8 mouse cellular contexts compared by ENCODE assay signal in the genomic region with DNA sequence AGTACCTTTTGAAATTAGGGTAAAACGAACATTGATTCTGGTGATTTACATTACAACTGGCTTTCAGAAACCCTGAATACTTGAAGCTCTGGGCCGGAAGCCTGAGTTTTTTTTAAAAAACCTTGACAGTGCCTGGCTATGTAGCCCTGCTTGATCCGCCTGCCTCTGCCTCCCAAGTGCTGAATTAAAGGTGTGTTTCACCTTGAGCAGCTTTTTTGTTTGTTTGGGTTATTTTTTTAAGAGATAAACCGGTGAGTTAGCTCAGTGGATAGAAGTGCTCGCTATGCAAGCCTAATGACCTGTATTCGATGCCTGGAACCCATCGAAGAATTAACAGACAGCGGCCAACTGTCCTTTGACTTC. TPM values are rescaled to one million over a fixed set of nuclear protein-coding genes. Genes with fewer than 3 reads are reported as not detected.
DNase-seq lines count a peak whose midpoint lies in the region; ATAC-seq and TF ChIP-seq lines count a peak whose summit lies in the region.

No protein-coding gene starts in this region.

- TF ChIP-seq EP300 in MEL (IDR thresholded peaks at IDR 0.05; ENCODE audit: low read depth in 1 of 2, low read length in 2 of 2): no peak

- H3K27ac ChIP-seq in heart, embryonic 14.5 days (replicated peaks in 1 of 2; ENCODE audit: control insufficient read depth in 1 of 2, insufficient read depth in 1 of 2, low read depth in 2 of 2, low read length in 2 of 2): peak overlapping the region in 1 of 2 experiments; percentile 63; a peak in 2 of 4 replicates
- H3K27ac ChIP-seq in MEL (ENCODE audit: control insufficient read depth, low read depth, low read length): peak overlapping the region; percentile 77
- H3K27ac ChIP-seq in hindbrain, embryonic 13.5 days: peak overlapping the region; percentile 100
- H3K27ac ChIP-seq in midbrain, embryonic 11.5 days (ENCODE audit: low read depth, low read length): no peak overlapping the region

- peak; percentile 4 to 81; a peak in 3 of 4 replicates for TF ChIP-seq POLR2A in MEL (IDR thresholded peaks at IDR 0.05; ENCODE audit: control insufficient read depth in 1 of 2, insufficient read depth in 1 of 2, low read depth in 1 of 2, low read length in 2 of 2, poor library complexity in 1 of 2)

- no peaks in the 10 kb centered on the region for H3K36me3 ChIP-seq in heart, embryonic 14.5 days (ENCODE audit: control insufficient read depth, insufficient read depth, low read length)
- H3K36me3 ChIP-seq in MEL (ENCODE audit: control insufficient read depth in 1 of 2, insufficient read depth in 2 of 2, low read length in 2 of 2): peaks cover 0 to 8% of the 10 kb centered on the region in 2 experiments; a peak in 2 of 4 replicates
- H3K36me3 ChIP-seq in hindbrain, embryonic 13.5 days: no peaks in the 10 kb centered on the region
- no peaks in the 10 kb centered on the region for H3K36me3 ChIP-seq in midbrain, embryonic 11.5 days (ENCODE audit: control insufficient read depth, insufficient read depth, low read length)

- 9% methylated on average over 8 of the region's 8 CpGs for WGBS in heart, embryonic 14.5 days
- WGBS in hindbrain, embryonic 13.5 days: 12% methylated on average over 8 of the region's 8 CpGs
- 15% methylated on average over 8 of the region's 8 CpGs for WGBS in midbrain, embryonic 11.5 days

- no peak for TF ChIP-seq CTCF in MEL (IDR thresholded peaks at IDR 0.05 in 2 of 3, conservative IDR thresholded peaks at IDR 0.05 in 1 of 3; ENCODE audit: control insufficient read depth in 1 of 3, insufficient read depth in 1 of 3, low read depth in 2 of 3, low read length in 3 of 3, poor library complexity in 1 of 3, severe bottlenecking in 1 of 3)

- no peaks in the 10 kb centered on the region for H3K27me3 ChIP-seq in heart, embryonic 14.5 days (ENCODE audit: control insufficient read depth, insufficient read depth, low read length)
- H3K27me3 ChIP-seq in MEL (ENCODE audit: control insufficient read depth in 1 of 2, insufficient read depth in 2 of 2, low read length in 2 of 2): no peaks in the 10 kb centered on the region
- H3K27me3 ChIP-seq in hindbrain, embryonic 13.5 days: no peaks in the 10 kb centered on the region
- H3K27me3 ChIP-seq in midbrain, embryonic 11.5 days (ENCODE audit: control insufficient read depth, insufficient read depth, low read length): no peaks in the 10 kb centered on the region

- no peak overlapping the region for H3K4me3 ChIP-seq in heart, embryonic 14.5 days (ENCODE audit: control insufficient read depth in 1 of 2, insufficient read depth in 1 of 2, low read depth in 1 of 2, low read length in 2 of 2)
- H3K4me3 ChIP-seq in MEL (ENCODE audit: control insufficient read depth in 1 of 2, insufficient read depth in 1 of 2, low read depth in 2 of 2, low read length in 2 of 2): no peak overlapping the region
- H3K4me3 ChIP-seq in hindbrain, embryonic 13.5 days: no peak overlapping the region
- H3K4me3 ChIP-seq in midbrain, embryonic 11.5 days (ENCODE audit: low read depth, low read length): no peak overlapping the region

- no peak for ATAC-seq in heart, embryonic 14.5 days (ENCODE audit: insufficient number of reproducible peaks, insufficient read depth, low FRiP score, low read depth)
- ATAC-seq in hindbrain, embryonic 13.5 days (ENCODE audit: low FRiP score): no peak
- peak; percentile 3; the same call in 1 of the 2 replicates for ATAC-seq in midbrain, embryonic 11.5 days (ENCODE audit: low FRiP score)

- TF ChIP-seq RAD21 in MEL (IDR thresholded peaks at IDR 0.05; ENCODE audit: low read depth, low read length): no peak

- H3K9me3 ChIP-seq in heart, embryonic 14.5 days (ENCODE audit: control insufficient read depth, low read length): no peaks in the 10 kb centered on the region
- no peaks in the 10 kb centered on the region for H3K9me3 ChIP-seq in MEL (replicated peaks; ENCODE audit: insufficient read depth, low read length)
- H3K9me3 ChIP-seq in hindbrain, embryonic 13.5 days: no peaks in the 10 kb centered on the region
- H3K9me3 ChIP-seq in midbrain, embryonic 11.5 days (ENCODE audit: control insufficient read depth, low read length): no peaks in the 10 kb centered on the region

- H3K9ac ChIP-seq in heart, embryonic 14.5 days (ENCODE audit: low read length): no peak overlapping the region
- H3K9ac ChIP-seq in MEL (ENCODE audit: control insufficient read depth, low read depth, low read length, poor library complexity, severe bottlenecking): no peak overlapping the region
- H3K9ac ChIP-seq in hindbrain, embryonic 13.5 days: no peak overlapping the region
- no peak overlapping the region for H3K9ac ChIP-seq in midbrain, embryonic 11.5 days (ENCODE audit: low read length)

- H3K79me2 ChIP-seq in MEL (ENCODE audit: control insufficient read depth, insufficient read depth, low read length, poor library complexity): no peaks in the 10 kb centered on the region

- no peak for DNase-seq in heart, adult 8-10 months (ENCODE audit: low spot score)
- DNase-seq in MEL (ENCODE audit: low read depth, low spot score): no peak
- DNase-seq in midbrain, embryonic 11.5 days (ENCODE audit: low spot score, missing footprints): peak; percentile 95
- DNase-seq in adrenal gland, postnatal 14 days: no peak
- no peak for DNase-seq in adrenal gland, postnatal 10 days
- DNase-seq in embryo, embryonic 11 days: no peak

- H3K4me1 ChIP-seq in heart, embryonic 14.5 days (ENCODE audit: control insufficient read depth in 2 of 2, insufficient read depth in 2 of 2, low read length in 2 of 2): peaks cover 20 to 25% of the 10 kb centered on the region in 2 experiments
- H3K4me1 ChIP-seq in MEL (ENCODE audit: control insufficient read depth in 1 of 2, insufficient read depth in 2 of 2, low read length in 2 of 2): peaks cover 0 to 10% of the 10 kb centered on the region in 2 experiments; a peak in 2 of 4 replicates
- H3K4me1 ChIP-seq in hindbrain, embryonic 13.5 days (replicated peaks): peaks cover 21% of the 10 kb centered on the region
- H3K4me1 ChIP-seq in midbrain, embryonic 11.5 days (ENCODE audit: control insufficient read depth, insufficient read depth, low read length): peaks cover 12% of the 10 kb centered on the region

- peak overlapping the region; percentile 64 for H3K4me2 ChIP-seq in heart, embryonic 14.5 days (ENCODE audit: low read length)
- H3K4me2 ChIP-seq in hindbrain, embryonic 13.5 days: peak overlapping the region; percentile 70
- H3K4me2 ChIP-seq in midbrain, embryonic 11.5 days: no peak overlapping the region

TF ChIP-seq in MEL, 35 proteins besides CTCF, POLR2A, EP300 and RAD21 (continues in another document):
- TF ChIP-seq ZMIZ1 (IDR thresholded peaks at IDR 0.05; ENCODE audit: low read depth, low read length) (no peak), TAL1 (IDR thresholded peaks at IDR 0.05; ENCODE audit: low read length) (no peak), MAZ (IDR thresholded peaks at IDR 0.05; ENCODE audit: low read depth, low read length) (no peak), TBP (IDR thresholded peaks at IDR 0.05; ENCODE audit: low read depth, low read length) (no peak), CHD2 (IDR thresholded peaks at IDR 0.05; ENCODE audit: low read length) (no peak), HCFC1 (IDR thresholded peaks at IDR 0.05; ENCODE audit: low read depth, low read length) (no peak), GATA1 (IDR thresholded peaks at IDR 0.05; ENCODE audit: low read depth, low read length) (no peak; the same call in 1 of the 2 replicates), MYB (IDR thresholded peaks at IDR 0.05; ENCODE audit: low read depth, low read length) (no peak), MYC (IDR thresholded peaks at IDR 0.05; ENCODE audit: low read depth, low read length) (no peak), NRF1 (IDR thresholded peaks at IDR 0.05; ENCODE audit: insufficient read depth, low read depth, low read length, poor library complexity, severe bottlenecking) (no peak), SIN3A (IDR thresholded peaks at IDR 0.05; ENCODE audit: low read length) (no peak), RCOR1 (IDR thresholded peaks at IDR 0.05; ENCODE audit: low read depth, low read length) (no peak), ZKSCAN1 (IDR thresholded peaks at IDR 0.05; ENCODE audit: low read depth, low read length) (no peak), USF1 (IDR thresholded peaks at IDR 0.05; ENCODE audit: low read depth, low read length) (no peak)

RNA-seq across cellular contexts. Expression of a gene that starts 6.1 kb away (rescaled TPM):
- polyA plus RNA-seq in heart, embryonic 14.5 days (2014; fragmentation: Nextera tagmentation; extraction: Ambion mirVana): 19.2 and 22.5 TPM in 2 replicates
- total RNA-seq in heart, adult 8-10 months (2022): 10 to 100 TPM; 17.9 to 21.4 (median 19.6) TPM
- total RNA-seq in MEL (2012; rRNA removed): 7.6 and 9.2 TPM in 2 replicates
- 10 to 100 TPM in 1 of 2 experiments, not detected in 1; 10.3 TPM for polyA plus RNA-seq in MEL (2012; ENCODE audit: insufficient read depth in 1 of 2, insufficient read length in 2 of 2, low read depth in 1 of 2, low replicate concordance in 2 of 2, missing spikeins in 1 of 2)
- 30.0 TPM in 2 replicates for polyA plus RNA-seq in hindbrain, embryonic 13.5 days (2015; fragmentation: Nextera tagmentation; extraction: Ambion mirVana)
- 16.2 and 18.9 TPM in 2 replicates for polyA plus RNA-seq in midbrain, embryonic 11.5 days (2014; fragmentation: Nextera tagmentation; extraction: Ambion mirVana)
- total RNA-seq in adrenal gland, postnatal 14 days (2021): 18.1 and 23.5 TPM in 2 replicates
- 10 to 100 TPM; 15.8 to 31.4 TPM for total RNA-seq in adrenal gland, postnatal 10 days (2021)

RNA-seq across cellular contexts. Expression of a gene that starts 15.9 kb away (rescaled TPM):
- polyA plus RNA-seq in heart, embryonic 14.5 days (2014; fragmentation: Nextera tagmentation; extraction: Ambion mirVana): 14.4 and 19.1 TPM in 2 replicates
- 10 to 100 TPM; 31.2 to 43.4 (median 34.1) TPM for total RNA-seq in heart, adult 8-10 months (2022)
- total RNA-seq in MEL (2012; rRNA removed): 12.7 and 15.2 TPM in 2 replicates
- 100 to 1,000 TPM in 1 of 2 experiments, 10 to 100 TPM in 1; 29.2 to 167 TPM for polyA plus RNA-seq in MEL (2012; ENCODE audit: insufficient read depth in 1 of 2, insufficient read length in 2 of 2, low read depth in 1 of 2, low replicate concordance in 2 of 2, missing spikeins in 1 of 2)
- 19.9 and 23.4 TPM in 2 replicates for polyA plus RNA-seq in hindbrain, embryonic 13.5 days (2015; fragmentation: Nextera tagmentation; extraction: Ambion mirVana)
- polyA plus RNA-seq in midbrain, embryonic 11.5 days (2014; fragmentation: Nextera tagmentation; extraction: Ambion mirVana): 7.3 and 7.7 TPM in 2 replicates
- total RNA-seq in adrenal gland, postnatal 14 days (2021): 48.9 and 54.8 TPM in 2 replicates
- 10 to 100 TPM; 55.1 to 72.4 TPM for total RNA-seq in adrenal gland, postnatal 10 days (2021)

RNA-seq across cellular contexts. Expression of a gene that starts 24.6 kb away (rescaled TPM):
- polyA plus RNA-seq in heart, embryonic 14.5 days (2014; fragmentation: Nextera tagmentation; extraction: Ambion mirVana): not detected in 2 replicates
- total RNA-seq in heart, adult 8-10 months (2022): not detected
- total RNA-seq in MEL (2012; rRNA removed): 0.58 and 0.92 TPM in 2 replicates
- 1 to 10 TPM in 1 of 2 experiments, not detected in 1; 6.6 TPM for polyA plus RNA-seq in MEL (2012; ENCODE audit: insufficient read depth in 1 of 2, insufficient read length in 2 of 2, low read depth in 1 of 2, low replicate concordance in 2 of 2, missing spikeins in 1 of 2)
- not detected in 2 replicates for polyA plus RNA-seq in hindbrain, embryonic 13.5 days (2015; fragmentation: Nextera tagmentation; extraction: Ambion mirVana)
- not detected in 2 replicates for polyA plus RNA-seq in midbrain, embryonic 11.5 days (2014; fragmentation: Nextera tagmentation; extraction: Ambion mirVana)
- not detected in 2 replicates for total RNA-seq in adrenal gland, postnatal 14 days (2021)
- not detected for total RNA-seq in adrenal gland, postnatal 10 days (2021)
